Comparison of ENCODE assay signal across 7 mouse cellular contexts in the genomic region with DNA sequence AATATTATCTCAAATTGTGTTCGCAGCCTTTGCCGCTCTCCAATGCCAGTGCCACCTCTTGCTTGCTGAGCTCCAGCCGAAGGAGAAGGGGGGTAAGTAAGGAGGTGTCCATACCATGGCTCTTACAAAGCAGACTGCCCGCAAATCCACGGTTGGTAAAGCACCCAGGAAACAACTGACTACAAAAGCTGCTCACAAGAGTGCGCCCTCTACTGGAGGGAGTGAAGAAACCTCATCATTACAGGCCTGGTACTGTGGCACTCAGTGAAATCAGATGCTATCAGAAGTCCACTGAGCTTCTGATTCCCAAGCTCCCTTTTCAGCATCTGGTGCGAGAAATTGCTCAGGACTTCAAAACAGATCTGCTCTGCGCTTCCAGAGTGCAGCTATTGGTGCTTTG. TPM values are rescaled to one million over a fixed set of nuclear protein-coding genes. Genes with fewer than 3 reads are reported as not detected.
DNase-seq lines count a peak whose midpoint lies in the region; ATAC-seq and TF ChIP-seq lines count a peak whose summit lies in the region.

No protein-coding gene starts in this region.

- TF ChIP-seq POLR2A in bone marrow, adult 2 months (IDR thresholded peaks at IDR 0.05; ENCODE audit: borderline replicate concordance, control insufficient read depth, low read depth, low read length), result no peak

- DNase-seq in urinary bladder, adult 18-20 months (ENCODE audit: low spot score in 2 of 2), result peak; percentile 23 to 39
- DNase-seq in urinary bladder, postnatal 10 days (ENCODE audit: low spot score), result no peak
- DNase-seq in large intestine, adult 2 months (ENCODE audit: low read depth, low spot score), result peak; percentile 64
- DNase-seq in lung, postnatal 4 days, result peak; percentile 38 to 63
- DNase-seq in splenic B cell, adult 2 months (ENCODE audit: low read depth, low spot score), result peak; percentile 81

- H3K27ac ChIP-seq in bone marrow, adult 2 months (ENCODE audit: control insufficient read depth, insufficient read depth, low read depth, low read length, poor library complexity), result no peak overlapping the region

- peak; percentile 63 for TF ChIP-seq CTCF in bone marrow, adult 2 months (IDR thresholded peaks at IDR 0.05; ENCODE audit: control insufficient read depth, insufficient read depth, low read length)

- 45% methylated on average over 8 of the region's 8 CpGs for WGBS in bone marrow, adult 2 months
- WGBS in large intestine, adult 2 months, result 61% methylated on average over 8 of the region's 8 CpGs

- ATAC-seq in erythroid progenitor cell, adult 5-6 weeks (replicated peaks; ENCODE audit: low FRiP score, poor library complexity, severe bottlenecking), result peak; percentile 78

- no peaks in the 10 kb centered on the region; the same call in 1 of the 2 replicates for H3K4me1 ChIP-seq in bone marrow, adult 2 months (ENCODE audit: control insufficient read depth, insufficient read depth, low read length)

- no peaks in the 10 kb centered on the region for H3K27me3 ChIP-seq in splenic B cell, adult 2 months (ENCODE audit: control insufficient read depth, insufficient read depth, low read length, poor library complexity, severe bottlenecking)

- H3K36me3 ChIP-seq in splenic B cell, adult 2 months (ENCODE audit: control insufficient read depth, insufficient read depth, low read length, poor library complexity, severe bottlenecking), result no peaks in the 10 kb centered on the region

- no peak overlapping the region for H3K4me3 ChIP-seq in bone marrow, adult 2 months (replicated peaks; ENCODE audit: control insufficient read depth, low read depth, low read length)

RNA-seq across cellular contexts. Expression of a gene that starts 15.3 kb away (rescaled TPM):
- 21.5 and 30.8 TPM in 2 replicates for polyA plus RNA-seq in bone marrow, adult 2 months (2011; ENCODE audit: insufficient read depth, insufficient read length, low replicate concordance, missing spikeins)
- 62.0 and 89.0 TPM in 2 replicates for total RNA-seq in erythroid progenitor cell, adult 5-6 weeks (2015; ENCODE audit: low replicate concordance)
- 66.4 and 76.9 TPM in 2 replicates for total RNA-seq in erythroid progenitor cell, adult 5-6 weeks (2017; ENCODE audit: low replicate concordance)
- polyA plus RNA-seq in large intestine, adult 2 months (2012; rRNA removed), result 65.4 and 117 TPM in 2 replicates

RNA-seq across cellular contexts. Expression of a gene that starts 58.7 kb away (rescaled TPM):
- 4.1 and 4.3 TPM in 2 replicates for polyA plus RNA-seq in bone marrow, adult 2 months (2011; ENCODE audit: insufficient read depth, insufficient read length, low replicate concordance, missing spikeins)
- total RNA-seq in erythroid progenitor cell, adult 5-6 weeks (2015; ENCODE audit: low replicate concordance), result 12.2 and 13.3 TPM in 2 replicates
- 30.0 and 32.3 TPM in 2 replicates for total RNA-seq in erythroid progenitor cell, adult 5-6 weeks (2017; ENCODE audit: low replicate concordance)
- 2.0 and 3.0 TPM in 2 replicates for polyA plus RNA-seq in large intestine, adult 2 months (2012; rRNA removed)
